Mouse (Mus musculus) small intestine, adult 2 months (tissue): Measurements from ENCODE around the gene Tbc1d2b. TPM values are rescaled to one million over a fixed set of nuclear protein-coding genes. Genes with fewer than 3 reads are reported as not detected.

Source experiments
- H3K27ac ChIP-seq: fragments of 200-500 bp; 2 replicates; pipeline ENCODE4 v1.5.1; 2012; ENCODE audit warnings: low read depth, low read length, control low read depth, inconsistent platforms; ENCODE audit not compliant: insufficient read depth
- H3K27me3 ChIP-seq: fragments of 200-500 bp; 2 replicates; pipeline ENCODE4 v1.6.1; 2012; ENCODE audit warnings: mild to moderate bottlenecking, moderate library complexity, low read length, inconsistent platforms; ENCODE audit not compliant: control insufficient read depth, insufficient read depth
- H3K36me3 ChIP-seq: fragments of 200-500 bp; 2 replicates; pipeline ENCODE4 v1.6.1; 2012; ENCODE audit warnings: mild to moderate bottlenecking, low read length, control low read depth, inconsistent platforms; ENCODE audit not compliant: control insufficient read depth, insufficient read depth
- H3K4me1 ChIP-seq: fragments of 200-500 bp; 2 replicates; pipeline ENCODE4 v1.6.1; 2012; ENCODE audit warnings: low read length, inconsistent platforms, mixed read lengths; ENCODE audit not compliant: control insufficient read depth, insufficient read depth, insufficient read length
- H3K4me3 ChIP-seq: fragments of 200-500 bp; 2 replicates; pipeline ENCODE4 v1.5.1; 2012; ENCODE audit warnings: low read depth, mild to moderate bottlenecking, control low read depth, inconsistent platforms, low read length, moderate library complexity
- CTCF ChIP-seq: fragments of 200-500 bp; IDR thresholded peaks from 2 replicates; pipeline ENCODE4 v1.5.1; 2012; ENCODE audit warnings: low read depth, mild to moderate bottlenecking, control low read depth, inconsistent platforms, low read length, moderate library complexity, mixed read lengths; ENCODE audit not compliant: insufficient replicate concordance, insufficient read length; ENCODE audit errors: extremely low read depth
- POLR2A ChIP-seq: fragments of 200-500 bp; IDR thresholded peaks from 2 replicates; pipeline ENCODE4 v1.6.1; 2012; ENCODE audit warnings: low read depth, mild to moderate bottlenecking, control low read depth, inconsistent platforms, low read length, moderate library complexity
- WGBS: fragments of 180-500 bp; shearing (Covaris S2); methylation state at CpG from one replicate; pipeline ENCODE4 v1.1.7; 2018; 5-methylcytosine and 5-hydroxymethylcytosine counted together
- polyA plus RNA-seq: library from polyadenylated mRNA; depleted of rRNA; stranded (reverse); fragments of >200 nt; gene quantifications from 2 replicates; pipeline ENCODE4 v1.2.3, GENCODE M21; 2012; rRNA removed

The Tbc1d2b gene
- polyA plus RNA-seq, 1 experiment, result 13.1 TPM

DNA sequence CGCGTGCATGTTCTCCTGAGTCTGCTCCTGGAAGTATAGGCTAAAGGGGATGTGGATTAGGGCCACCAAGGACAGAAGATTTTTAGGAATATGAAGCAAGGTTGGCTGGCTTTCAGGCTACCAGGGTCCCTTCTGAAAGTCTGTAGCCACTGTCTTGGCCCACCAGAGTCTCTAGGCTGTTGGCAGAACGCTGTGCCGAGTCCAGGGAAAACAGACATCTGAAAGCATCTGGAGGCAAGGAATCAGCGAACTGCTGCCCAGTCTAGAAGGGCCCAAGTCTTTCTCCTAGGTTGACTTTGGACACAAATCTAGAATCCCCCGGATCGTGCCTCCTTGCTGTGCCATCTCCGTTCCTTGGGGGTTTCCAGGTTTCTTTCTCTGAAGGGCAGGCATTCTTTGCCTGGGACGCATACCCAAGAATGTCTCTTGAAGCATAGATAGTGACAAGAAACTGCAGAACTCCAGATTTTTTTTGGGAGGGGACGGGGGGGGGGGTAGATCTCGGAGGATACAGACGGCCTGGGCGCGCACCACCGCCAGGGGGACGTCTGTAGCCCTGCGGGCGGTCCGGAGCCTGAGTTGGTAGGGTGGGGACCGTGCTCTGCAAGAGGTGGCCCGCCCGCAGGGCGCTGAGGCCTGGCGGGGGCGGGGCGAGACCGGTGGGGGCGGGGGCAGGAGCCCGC lies 108.2 kb downstream of the Tbc1d2b start:
- peaks cover 3% of the 10 kb centered on the region; the same call in 1 of the 2 replicates for H3K4me1 ChIP-seq
- peak overlapping the region; percentile 57 for H3K4me3 ChIP-seq
- no peaks in the 10 kb centered on the region for H3K36me3 ChIP-seq
- no peak for TF ChIP-seq POLR2A
- TF ChIP-seq CTCF, result peak; percentile 28; the same call in 1 of the 2 replicates
- H3K27ac ChIP-seq, result no peak overlapping the region
- H3K27me3 ChIP-seq, result peaks cover 20% of the 10 kb centered on the region
- WGBS, result 10% methylated on average over 28 of the region's 29 CpGs

Other genes with a start within 250 kb of the Tbc1d2b start
- gene Ctsh, start 216.7 kb downstream of the Tbc1d2b start, polyA plus RNA-seq, result 24.9 and 33.8 TPM in 2 replicates
- 8.3 and 21.0 TPM in 2 replicates for gene Morf4l1, start 156.0 kb downstream of the Tbc1d2b start, polyA plus RNA-seq
- 2.8 and 4.1 TPM in 2 replicates for gene Adamts7, start 107.7 kb downstream of the Tbc1d2b start, polyA plus RNA-seq